Mouse (Mus musculus) colon, adult 2 months (tissue): ENCODE data around the gene Pacsin2. TPM values are rescaled to one million over a fixed set of nuclear protein-coding genes. Genes with fewer than 3 reads are reported as not detected.

Experiments
- polyA plus RNA-seq: library from polyadenylated mRNA; depleted of rRNA; stranded (reverse); fragments of >200 nt; gene quantifications from 2 replicates; pipeline ENCODE4 v1.2.3, GENCODE M21; 2012; rRNA removed

Pacsin2 gene
- polyA plus RNA-seq, result 71.5 and 72.2 TPM in 2 replicates

DNA sequence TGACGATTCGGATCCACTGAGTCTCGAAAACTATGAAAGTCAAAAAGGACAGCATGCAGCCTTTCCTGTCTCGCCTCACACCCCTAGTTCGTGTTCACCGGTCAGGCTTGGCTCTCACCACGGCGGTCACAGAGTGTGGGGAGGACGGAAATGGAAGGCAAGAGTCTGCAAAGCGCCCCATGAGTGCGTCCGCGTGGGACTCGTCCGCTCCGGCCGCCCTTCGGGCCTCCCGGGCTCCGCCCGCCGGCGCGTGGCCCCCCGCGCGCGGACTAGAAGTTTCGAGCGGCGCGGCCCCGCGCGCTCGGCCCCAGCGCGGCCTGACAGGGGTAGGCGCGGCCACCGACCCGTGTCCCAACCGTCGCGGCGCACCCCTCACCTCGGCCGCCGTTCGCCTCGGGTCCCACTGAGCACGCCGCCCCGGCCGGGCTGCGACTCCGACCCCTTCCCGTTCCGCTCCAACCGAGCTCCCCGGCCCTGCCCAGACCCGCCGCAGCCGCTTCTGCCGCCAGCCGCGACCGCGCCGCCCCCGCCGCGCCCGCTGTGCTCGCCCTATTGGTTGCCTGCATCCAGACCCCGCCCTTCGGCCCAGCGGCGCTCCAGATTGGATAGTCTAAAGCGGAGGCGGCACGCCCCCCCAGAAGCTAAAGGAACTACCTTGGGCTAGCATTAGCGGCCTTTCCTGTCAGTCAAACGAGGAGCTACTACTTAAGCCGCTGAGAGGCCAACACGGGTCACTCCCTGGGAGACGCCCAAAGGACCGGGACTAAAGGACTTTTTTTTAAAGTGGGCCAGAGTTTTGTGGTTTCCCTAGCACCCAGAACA is at the start of gene Pacsin2:
Gene Pacsin2, minus strand, starts transcription at position 524 of the 822 bp plus-strand sequence.

GRCm38 (mm10) chr15:83510805-83511405 is 46.5 kb upstream of the Pacsin2 start, which contains the start of gene Ttll1:
Ttll1 (minus strand) TSS chr15:83510893.

GRCm38 (mm10) chr15:83349954-83350711 is 114.3 kb downstream of the Pacsin2 start, which contains the start of gene Arfgap3:
Arfgap3 (minus strand) TSS chr15:83350247.

Other genes starting within 250 kb of the Pacsin2 start
- gene A4galt, start 212.8 kb downstream of the Pacsin2 start, polyA plus RNA-seq, result 43.6 and 57.2 TPM in 2 replicates
- gene Arfgap3, start 114.4 kb downstream of the Pacsin2 start, polyA plus RNA-seq, result 69.5 and 82.3 TPM in 2 replicates
- 6.0 and 7.4 TPM in 2 replicates for gene Ttll1, start 46.3 kb upstream of the Pacsin2 start, polyA plus RNA-seq
- gene Bik, start 62.3 kb upstream of the Pacsin2 start, polyA plus RNA-seq, result 12.6 and 24.5 TPM in 2 replicates
- 507 and 539 TPM in 2 replicates for gene Tspo, start 99.0 kb upstream of the Pacsin2 start, polyA plus RNA-seq
- gene Mcat, start 99.2 kb upstream of the Pacsin2 start, polyA plus RNA-seq, result 25.0 and 30.4 TPM in 2 replicates
- 24.5 and 28.4 TPM in 2 replicates for gene Ttll12, start 130.6 kb upstream of the Pacsin2 start, polyA plus RNA-seq